Mouse (Mus musculus): ENCODE measurements at regions not wholly inside any gene's neighbourhood (a gene's known extent, or its start where the extent isn't known, plus 50 kb on each side); places are given as distances from the start of the nearest gene placed in this dataset.
A peak's percentile ranks its signal among the peaks of the same experiment; 100 is the strongest.

DNA sequence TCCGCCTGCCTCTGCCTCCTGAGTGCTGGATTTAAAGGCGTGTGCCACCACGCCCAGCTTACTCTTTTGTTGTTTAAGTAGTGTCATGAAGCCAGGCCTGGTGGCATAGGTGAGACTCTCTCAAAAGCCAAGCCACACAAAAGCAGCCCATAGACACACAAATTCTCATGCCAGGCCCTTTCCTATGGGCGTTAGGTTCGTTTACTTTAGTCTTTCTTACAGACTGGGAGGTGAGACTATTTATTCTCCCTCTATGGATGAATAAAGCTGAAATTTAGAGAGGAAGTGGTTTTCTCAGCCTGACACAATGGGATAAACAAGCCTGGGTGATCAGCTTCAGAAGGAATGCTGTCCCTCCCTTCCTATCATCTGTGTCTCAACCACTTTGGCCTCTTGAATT, 243.0 kb downstream of the Gm45692 start:
- no peak for DNase-seq

- DNase-seq = no peak
Observed at GRCm38 (mm10) chr8:26363616-26364015, 244.3 kb downstream of the Gm45692 start.

- no peak for DNase-seq
Observed at GRCm38 (mm10) chr8:26364637-26365036, 245.3 kb downstream of the Gm45692 start.

GRCm38 (mm10) chr8:26380668-26381067, 261.3 kb downstream of the Gm45692 start:
- peak; percentile 79 for DNase-seq

DNA sequence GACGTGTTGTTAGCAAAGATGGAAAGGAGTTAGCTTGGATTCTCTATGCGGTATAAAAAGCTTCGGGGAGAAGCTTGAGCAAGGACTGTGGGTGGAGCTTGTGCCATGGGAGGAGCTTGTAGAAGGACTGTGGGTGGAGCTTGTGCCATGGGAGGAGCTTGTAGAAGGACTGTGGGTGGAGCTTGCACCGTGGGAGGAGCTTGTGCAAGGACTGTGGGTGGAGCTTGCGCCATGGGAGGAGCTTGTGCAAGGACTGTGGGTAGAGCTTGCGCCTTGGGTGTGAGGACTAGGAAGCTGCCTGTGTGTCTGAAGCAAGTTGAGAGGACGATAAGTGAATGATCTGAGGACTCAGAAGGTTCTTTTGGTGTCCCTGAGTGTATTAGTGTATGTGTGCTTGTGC, 263.1 kb downstream of the Gm45692 start:
- no peak for DNase-seq

GRCm38 (mm10) chr8:26383886-26384285, 264.6 kb downstream of the Gm45692 start:
- no peak for DNase-seq

DNA sequence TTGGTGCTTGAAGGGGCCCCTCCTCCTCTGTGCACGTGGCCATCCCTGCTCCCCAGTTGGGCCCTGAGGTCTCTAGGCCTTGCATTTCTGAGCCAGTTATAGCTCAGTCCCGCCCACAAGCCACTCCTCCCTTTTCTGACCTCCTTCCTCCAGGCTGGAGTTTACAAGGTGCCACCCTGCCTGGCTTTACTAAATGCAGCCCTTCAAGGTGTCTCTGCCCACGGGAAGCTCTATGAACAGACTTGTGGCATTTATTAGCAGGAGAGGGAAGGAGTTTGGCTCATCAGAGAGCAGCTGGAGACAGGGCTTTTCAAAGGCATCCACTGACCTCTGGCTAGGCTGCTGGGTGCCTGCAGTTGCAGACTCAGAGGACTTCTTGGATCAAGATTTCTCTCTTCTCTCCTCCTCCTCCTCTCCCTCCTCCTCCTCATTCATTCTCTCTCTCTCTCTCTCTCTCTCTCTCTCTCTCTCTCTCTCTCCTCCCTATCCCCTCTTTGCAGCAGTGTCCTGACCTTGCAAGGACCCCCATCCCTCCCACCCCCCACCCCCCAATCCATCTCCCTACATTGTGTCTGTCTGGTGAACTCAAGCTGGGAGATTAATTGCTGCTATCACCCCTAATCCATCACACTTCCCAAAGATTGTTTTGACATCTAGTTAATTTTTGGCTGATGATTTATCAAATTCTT, 265.1 kb downstream of the Gm45692 start:
- DNase-seq = no peak

DNA sequence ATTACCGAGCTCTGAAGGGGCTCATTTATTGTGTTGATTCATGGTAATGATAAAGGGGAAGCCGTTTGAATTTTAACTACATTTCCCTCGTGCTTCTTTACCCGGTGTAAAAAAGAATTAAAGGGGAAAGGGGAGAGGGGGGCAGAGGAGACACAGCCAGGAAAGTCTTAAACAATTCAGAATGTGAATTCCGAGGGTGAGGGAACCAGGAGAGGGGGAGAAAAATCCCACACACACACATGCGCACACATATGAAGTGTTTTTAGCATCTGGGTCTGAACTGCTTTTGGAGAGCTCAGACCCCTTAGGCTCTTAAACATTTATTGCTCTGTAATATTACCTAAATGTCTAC, 265.6 kb downstream of the Gm45692 start:
- no peak for DNase-seq

GRCm38 (mm10) chr8:26395061-26395460, 275.7 kb downstream of the Gm45692 start:
- peak; percentile 5 for DNase-seq

GRCm38 (mm10) chr8:26420002-26420401, 300.7 kb downstream of the Gm45692 start:
- DNase-seq = no peak

DNA sequence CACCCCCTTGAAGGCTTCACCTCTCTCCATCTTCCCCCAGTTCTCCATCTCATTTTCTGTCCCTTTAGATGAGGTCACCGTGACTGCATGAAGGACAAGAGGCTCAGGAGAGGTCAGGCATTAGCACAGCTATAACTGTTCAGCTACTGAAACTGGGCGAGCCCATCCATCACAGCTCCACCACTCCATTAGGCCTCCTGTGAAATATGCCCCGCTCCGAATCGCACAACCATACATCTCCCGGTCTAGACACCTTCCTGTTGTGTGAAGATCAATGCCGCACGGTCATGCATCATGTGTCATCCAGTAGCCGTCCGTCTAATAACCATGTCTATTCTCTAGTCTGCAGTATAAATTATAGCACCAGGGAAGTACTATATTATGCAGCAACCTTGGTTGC, 301.2 kb downstream of the Gm45692 start:
- no peak for DNase-seq

DNA sequence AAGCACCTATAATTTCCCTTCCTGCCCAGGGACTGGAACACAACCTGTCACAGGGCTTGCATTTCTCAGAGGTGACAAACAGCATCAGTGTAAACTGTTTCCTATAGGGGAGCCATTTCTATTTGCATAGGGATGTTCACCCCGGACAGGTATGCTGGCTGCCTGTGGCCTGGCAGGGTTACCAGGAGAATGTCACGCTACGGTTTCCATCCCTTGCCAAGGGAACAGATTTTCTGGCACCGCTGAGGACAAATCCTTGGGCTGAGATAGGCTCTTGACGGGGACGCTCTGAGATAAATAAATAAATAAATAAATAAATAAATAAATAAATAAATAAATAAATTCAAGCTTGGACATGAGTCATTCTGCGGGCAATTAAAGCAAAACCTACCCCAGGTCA, 308.0 kb downstream of the Gm45692 start:
- no peak for DNase-seq

GRCm38 (mm10) chr8:26429751-26430327, 310.5 kb downstream of the Gm45692 start:
- DNase-seq = no peak

DNA sequence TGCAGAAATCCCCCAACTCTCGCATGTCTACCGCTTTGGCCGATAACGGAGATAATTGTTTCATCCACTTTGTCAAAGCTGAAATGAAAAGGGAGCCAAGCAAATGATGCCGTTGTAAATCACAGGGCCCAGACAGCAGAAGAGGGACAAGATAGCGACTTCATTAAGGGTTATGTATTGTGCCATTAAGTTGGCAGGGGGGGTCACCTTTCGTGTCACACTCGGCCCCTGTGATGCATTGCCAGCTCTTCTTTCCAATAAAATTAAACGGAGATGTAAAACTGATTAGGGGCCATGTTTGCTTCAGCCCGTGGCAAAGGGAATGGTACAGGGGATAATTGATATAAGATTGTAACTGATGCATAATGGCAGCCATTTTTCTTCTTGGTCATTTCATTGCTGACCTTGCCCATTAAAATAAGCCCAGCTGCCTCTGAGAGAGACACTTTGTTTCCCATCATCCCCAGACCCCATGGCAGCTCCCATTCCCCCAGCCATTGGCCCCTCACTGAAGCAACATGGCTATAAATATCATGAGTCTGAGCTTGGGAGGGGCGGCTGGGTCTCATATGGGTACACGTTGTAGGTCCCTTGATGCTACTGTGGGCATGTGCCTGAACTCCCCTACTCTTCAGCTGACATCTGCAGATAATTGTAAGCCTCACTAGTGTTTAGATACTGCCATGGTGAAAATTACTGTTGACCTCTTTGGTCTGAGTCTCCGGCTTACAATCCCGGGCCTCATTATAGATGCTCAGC, 313.0 kb downstream of the Gm45692 start:
- no peak for DNase-seq

- DNase-seq = no peak
Observed at GRCm38 (mm10) chr8:26436236-26436635, 316.9 kb downstream of the Gm45692 start.

GRCm38 (mm10) chr8:26437571-26437970, 318.2 kb downstream of the Gm45692 start:
- no peak for DNase-seq

- DNase-seq = no peak
Observed at GRCm38 (mm10) chr8:26438246-26438862, 319.0 kb downstream of the Gm45692 start.

- no peak for DNase-seq
Observed at GRCm38 (mm10) chr8:26438877-26439276, 319.5 kb downstream of the Gm45692 start.

DNA sequence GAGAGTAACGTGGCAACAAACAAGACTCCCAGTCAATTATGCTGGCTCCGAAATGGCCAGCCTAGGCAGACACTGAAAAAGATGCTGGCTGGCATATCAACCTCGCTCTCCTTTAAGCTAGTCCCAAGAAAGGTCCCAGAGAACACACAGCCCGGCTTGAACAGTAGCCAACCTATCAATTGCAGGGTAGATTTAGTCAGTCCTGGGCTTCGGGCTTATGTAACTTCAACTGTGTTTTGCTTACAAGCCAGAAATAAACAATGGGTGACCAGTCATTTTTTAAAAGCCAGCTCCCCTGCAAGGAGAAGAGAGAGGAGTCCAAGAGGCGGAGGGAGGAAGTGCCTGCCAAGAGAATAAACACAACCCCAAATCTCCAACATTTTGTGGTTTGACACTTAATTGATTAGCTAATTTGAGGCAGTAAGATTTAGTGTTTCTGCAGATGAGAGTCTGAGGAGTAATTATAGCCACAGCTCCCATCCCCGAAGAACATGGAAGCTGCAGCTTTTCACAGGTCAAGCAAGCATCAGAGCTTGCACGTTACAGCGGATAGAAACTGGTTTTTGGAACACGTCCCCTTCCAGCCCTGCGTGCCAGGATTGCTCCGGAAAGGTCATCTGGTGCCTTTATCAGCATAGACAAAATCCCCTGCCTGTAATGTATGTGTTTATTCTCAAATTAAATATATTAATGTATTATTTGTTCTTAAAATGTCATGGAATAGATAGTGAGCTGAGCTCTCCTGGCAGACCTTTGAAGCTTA, 322.1 kb downstream of the Gm45692 start:
- peak; percentile 74 for DNase-seq

DNA sequence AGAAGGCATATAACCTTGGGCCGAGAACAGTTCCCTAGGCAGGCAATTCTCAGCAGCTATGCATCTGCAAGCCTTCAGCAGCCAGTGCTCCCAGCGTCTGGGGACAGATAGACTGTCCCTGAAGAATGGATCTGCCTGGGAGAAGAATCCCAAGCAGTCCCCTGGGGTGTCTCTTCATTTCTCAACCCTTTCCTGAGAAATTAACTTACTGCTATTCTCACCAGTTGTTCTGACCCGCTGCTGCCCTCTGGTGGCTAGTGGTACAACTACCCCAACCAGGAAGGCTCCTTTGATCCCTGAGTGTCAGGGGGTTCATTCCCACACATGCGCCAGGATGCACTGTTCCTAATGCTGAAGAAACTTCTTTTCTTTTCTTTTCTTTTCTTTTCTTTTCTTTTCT, 323.7 kb downstream of the Gm45692 start:
- peak; percentile 79 for DNase-seq

DNA sequence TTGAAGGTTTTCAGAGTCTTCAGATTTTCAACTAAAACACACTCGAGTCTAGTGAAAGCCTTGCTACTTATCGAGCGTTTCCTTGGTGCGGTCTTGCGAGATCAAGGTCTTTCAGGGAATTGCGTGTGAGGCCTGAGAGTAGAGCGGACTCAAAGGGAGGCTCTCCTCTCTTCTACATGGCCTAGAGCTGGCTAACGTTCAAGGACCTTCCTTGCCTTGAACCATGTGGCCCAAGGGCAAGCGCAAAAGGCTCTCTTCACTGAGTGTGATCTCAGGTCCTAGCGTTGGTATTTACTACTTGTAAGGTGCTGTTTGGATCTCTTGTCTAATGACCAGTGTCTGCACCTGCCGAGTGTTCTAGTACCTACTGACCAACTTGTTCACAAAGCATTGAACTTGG, 324.4 kb downstream of the Gm45692 start:
- DNase-seq = no peak

GRCm38 (mm10) chr8:26445991-26446390, 326.7 kb downstream of the Gm45692 start:
- DNase-seq = no peak
